Mouse (Mus musculus) forebrain, embryonic 11.5 days (tissue): ENCODE results near the gene Selplg. TPM values are rescaled to one million over a fixed set of nuclear protein-coding genes. Genes with fewer than 3 reads are reported as not detected.
"Not testable (repeated sequence)": the region's sequence is repeated elsewhere in the genome, so short reads cannot be mapped to it uniquely, and the experiment has no call there.

Experiments used
- ATAC-seq: fragments of 200-750 bp; cut with Nextera tagmentation; replicated peaks from 2 replicates; pipeline ENCODE4 v1.8.0; 2017; ENCODE audit warnings: moderate TSS enrichment; ENCODE audit not compliant: low FRiP score
- DNase-seq: peaks from one replicate; pipeline ENCODE4 v3.0.0-alpha.2; 2017; ENCODE audit warnings: low spot score
- H3K27ac ChIP-seq: fragments of 300-500 bp; sonication (generic); 2 replicates; pipeline ENCODE4 v1.5.1; 2014; ENCODE audit warnings: low read depth, low read length
- H3K27me3 ChIP-seq: fragments of 300-500 bp; sonication (generic); 2 replicates; pipeline ENCODE4 v1.6.1; 2014; ENCODE audit warnings: mild to moderate bottlenecking, low read length, mixed read lengths; ENCODE audit not compliant: control insufficient read depth, insufficient read depth
- H3K36me3 ChIP-seq: fragments of 300-500 bp; sonication (generic); 2 replicates; pipeline ENCODE4 v1.6.1; 2014; ENCODE audit warnings: mild to moderate bottlenecking, low read length, moderate library complexity, mixed read lengths; ENCODE audit not compliant: control insufficient read depth, insufficient read depth
- H3K4me1 ChIP-seq: fragments of 300-500 bp; sonication (generic); replicated peaks from 2 replicates; pipeline ENCODE4 v1.6.1; 2014; ENCODE audit warnings: low read length, mixed read lengths; ENCODE audit not compliant: control insufficient read depth, insufficient read depth
- H3K4me2 ChIP-seq: fragments of 300-500 bp; sonication (generic); 2 replicates; pipeline ENCODE4 v1.6.1; 2014; ENCODE audit warnings: low read depth, mild to moderate bottlenecking, low read length, moderate library complexity, mixed read lengths; ENCODE audit not compliant: severe bottlenecking
- H3K4me3 ChIP-seq: fragments of 300-500 bp; sonication (generic); 2 replicates; pipeline ENCODE4 v1.5.1; 2014; ENCODE audit warnings: low read depth, low read length
- H3K9ac ChIP-seq: fragments of 300-500 bp; sonication (generic); 2 replicates; pipeline ENCODE4 v1.6.1; 2014; ENCODE audit warnings: low read length
- H3K9me3 ChIP-seq: fragments of 300-500 bp; sonication (generic); 2 replicates; pipeline ENCODE4 v1.6.1; 2016; ENCODE audit warnings: low read length, mixed read lengths; ENCODE audit not compliant: control insufficient read depth
- WGBS: fragments of 180-500 bp; shearing (Covaris S2); extraction: QIAGEN DNeasy Blood & Tissue Kit; methylation state at CpG from one replicate; pipeline ENCODE4 v1.1.7; 2014; 5-methylcytosine and 5-hydroxymethylcytosine counted together
- polyA plus RNA-seq: library from polyadenylated mRNA; unstranded; fragments of >200 nt; fragmentation: Nextera tagmentation; extraction: Ambion mirVana; gene quantifications from 2 replicates; pipeline ENCODE4 v1.2.1, GENCODE M21; 2014

The Selplg gene
- polyA plus RNA-seq, 1 experiment from 2014 or later = 0.67 TPM

- ATAC-seq (no peak), DNase-seq (no peak)
- H3K9me3 ChIP-seq = no peaks in the 10 kb centered on the region
- H3K36me3 ChIP-seq = peaks cover 2% of the 10 kb centered on the region; the same call in 1 of the 2 replicates
- no peak overlapping the region for H3K4me3 ChIP-seq
- no peaks in the 10 kb centered on the region for H3K27me3 ChIP-seq
- no peak overlapping the region for H3K4me2 ChIP-seq
- WGBS = 82% methylated on average over 7 of the region's 7 CpGs
- no peak overlapping the region for H3K9ac ChIP-seq
- no peak overlapping the region for H3K27ac ChIP-seq
- H3K4me1 ChIP-seq = no peaks in the 10 kb centered on the region; the same call in 1 of the 2 replicates
Observed at GRCm38 (mm10) chr5:113781875-113782274, 50.6 kb downstream of the Selplg start.

- H3K9me3 ChIP-seq = no peaks in the 10 kb centered on the region
- H3K4me1 ChIP-seq = no peaks in the 10 kb centered on the region; the same call in 1 of the 2 replicates
- H3K9ac ChIP-seq = no peak overlapping the region
- no peaks in the 10 kb centered on the region for H3K27me3 ChIP-seq
- H3K36me3 ChIP-seq = peaks cover 4% of the 10 kb centered on the region; the same call in 1 of the 2 replicates
- no peak overlapping the region for H3K4me3 ChIP-seq
- no peak overlapping the region for H3K27ac ChIP-seq
- whole genome bisulfite sequencing = 89% methylated on average over 7 of the region's 7 CpGs
- no peak overlapping the region for H3K4me2 ChIP-seq
- no peak for ATAC-seq
- DNase-seq = no peak
Observed at GRCm38 (mm10) chr5:113781254-113781653, 51.2 kb downstream of the Selplg start.

GRCm38 (mm10) chr5:113780763-113781162 is 51.7 kb downstream of the Selplg start:
- no peak for ATAC-seq
- H3K36me3 ChIP-seq = peaks cover 7% of the 10 kb centered on the region; the same call in 1 of the 2 replicates
- no peak overlapping the region for H3K27ac ChIP-seq
- 93% methylated on average over 5 of the region's 5 CpGs for WGBS
- no peak overlapping the region for H3K4me3 ChIP-seq
- H3K9ac ChIP-seq = no peak overlapping the region
- no peak for DNase-seq
- no peaks in the 10 kb centered on the region for H3K9me3 ChIP-seq
- no peaks in the 10 kb centered on the region; the same call in 1 of the 2 replicates for H3K4me1 ChIP-seq
- no peaks in the 10 kb centered on the region for H3K27me3 ChIP-seq
- H3K4me2 ChIP-seq = no peak overlapping the region

- Histone ChIP-seq H3K9ac (no peak overlapping the region), H3K4me2 (no peak overlapping the region), H3K9me3 (no peaks in the 10 kb centered on the region), H3K27me3 (no peaks in the 10 kb centered on the region), H3K36me3 (peaks cover 7% of the 10 kb centered on the region; the same call in 1 of the 2 replicates), H3K4me3 (no peak overlapping the region), H3K27ac (no peak overlapping the region), H3K4me1 (no peaks in the 10 kb centered on the region; the same call in 1 of the 2 replicates)
- ATAC-seq = no peak
- no peak for DNase-seq
- 91% methylated on average over 3 of the region's 3 CpGs for WGBS
Observed at GRCm38 (mm10) chr5:113780082-113780752, 52.2 kb downstream of the Selplg start.

GRCm38 (mm10) chr5:113779569-113779968 is 52.9 kb downstream of the Selplg start:
- Histone ChIP-seq H3K27me3 (no peaks in the 10 kb centered on the region), H3K4me3 (no peak overlapping the region), H3K4me2 (no peak overlapping the region), H3K9me3 (no peaks in the 10 kb centered on the region), H3K36me3 (peaks cover 7% of the 10 kb centered on the region; the same call in 1 of the 2 replicates), H3K9ac (no peak overlapping the region), H3K4me1 (no peaks in the 10 kb centered on the region; the same call in 1 of the 2 replicates), H3K27ac (no peak overlapping the region)
- WGBS = 86% methylated on average over 5 of the region's 5 CpGs
- ATAC-seq = no peak
- no peak for DNase-seq

GRCm38 (mm10) chr5:113777728-113778127 is 54.7 kb downstream of the Selplg start:
- DNase-seq, H3K4me1 ChIP-seq, H3K4me3 ChIP-seq, H3K36me3 ChIP-seq, H3K9ac ChIP-seq, H3K27me3 ChIP-seq, ATAC-seq, H3K4me2 ChIP-seq, H3K9me3 ChIP-seq, H3K27ac ChIP-seq: not testable (repeated sequence)
- 92% methylated on average over 8 of the region's 8 CpGs for WGBS

GRCm38 (mm10) chr5:113776896-113777226 is 55.6 kb downstream of the Selplg start:
- WGBS = 88% methylated on average over 8 of the region's 8 CpGs

GRCm38 (mm10) chr5:113776128-113776895 is 56.1 kb downstream of the Selplg start:
- DNase-seq (no peak), ATAC-seq (no peak)
- no peaks in the 10 kb centered on the region for H3K9me3 ChIP-seq
- H3K36me3 ChIP-seq = peaks cover 7% of the 10 kb centered on the region; the same call in 1 of the 2 replicates
- no peak overlapping the region for H3K27ac ChIP-seq
- 93% methylated on average over 15 of the region's 15 CpGs for WGBS
- no peaks in the 10 kb centered on the region for H3K4me1 ChIP-seq
- no peak overlapping the region for H3K4me2 ChIP-seq
- no peak overlapping the region for H3K9ac ChIP-seq
- no peaks in the 10 kb centered on the region for H3K27me3 ChIP-seq
- no peak overlapping the region for H3K4me3 ChIP-seq

More at GRCm38 (mm10) chr5:113776896-113777226, 55.6 kb downstream of the Selplg start:
- Histone ChIP-seq H3K4me1 (no peaks in the 10 kb centered on the region), H3K9me3 (no peaks in the 10 kb centered on the region), H3K36me3 (peaks cover 7% of the 10 kb centered on the region; the same call in 1 of the 2 replicates), H3K4me2 (no peak overlapping the region), H3K27ac (no peak overlapping the region), H3K9ac (no peak overlapping the region), H3K27me3 (no peaks in the 10 kb centered on the region), H3K4me3 (no peak overlapping the region)
- ATAC-seq (no peak), DNase-seq (no peak)
